Mouse (Mus musculus) liver, embryonic 12.5 days (tissue): ENCODE results near the gene Reep3. TPM values are rescaled to one million over a fixed set of nuclear protein-coding genes. Genes with fewer than 3 reads are reported as not detected.

Experiments
- ATAC-seq: fragments of 200-750 bp; cut with Nextera tagmentation; 2 replicates; pipeline ENCODE4 v1.8.0; 2017; ENCODE audit warnings: moderate number of reproducible peaks, mild to moderate bottlenecking, moderate library complexity
- H3K27ac ChIP-seq: fragments of 300-500 bp; sonication (generic); 2 replicates; pipeline ENCODE4 v1.5.1; 2016; ENCODE audit warnings: mild to moderate bottlenecking
- H3K27me3 ChIP-seq: fragments of 300-500 bp; sonication (generic); replicated peaks from 2 replicates; pipeline ENCODE4 v1.6.1; 2016; ENCODE audit warnings: mild to moderate bottlenecking, moderate library complexity
- H3K36me3 ChIP-seq: fragments of 300-500 bp; sonication (generic); 2 replicates; pipeline ENCODE4 v1.6.1; 2016; ENCODE audit warnings: mild to moderate bottlenecking, moderate library complexity
- H3K4me1 ChIP-seq: fragments of 300-500 bp; sonication (generic); 2 replicates; pipeline ENCODE4 v1.6.1; 2016
- H3K4me2 ChIP-seq: fragments of 300-500 bp; sonication (generic); 2 replicates; pipeline ENCODE4 v1.6.1; 2016; ENCODE audit warnings: mild to moderate bottlenecking, moderate library complexity
- H3K4me3 ChIP-seq: fragments of 300-500 bp; sonication (generic); 2 replicates; pipeline ENCODE4 v1.5.1; 2016; ENCODE audit warnings: mild to moderate bottlenecking, moderate library complexity
- H3K9ac ChIP-seq: fragments of 300-500 bp; sonication (generic); 2 replicates; pipeline ENCODE4 v1.6.1; 2016; ENCODE audit warnings: mild to moderate bottlenecking, moderate library complexity
- H3K9me3 ChIP-seq: fragments of 300-500 bp; sonication (generic); replicated peaks from 2 replicates; pipeline ENCODE4 v1.6.1; 2016; ENCODE audit warnings: mild to moderate bottlenecking, moderate library complexity
- WGBS: fragments of 180-500 bp; shearing (Covaris S2); methylation state at CpG from one replicate; pipeline ENCODE4 v1.1.7; 2016; ENCODE audit not compliant: insufficient replicate concordance; 5-methylcytosine and 5-hydroxymethylcytosine counted together
- polyA plus RNA-seq: library from polyadenylated mRNA; unstranded; fragments of >200 nt; fragmentation: Nextera tagmentation; extraction: Ambion mirVana; gene quantifications from 2 replicates; pipeline ENCODE4 v1.2.1, GENCODE M21; 2016

Gene Reep3
- polyA plus RNA-seq, 1 experiment from 2014 or later: 8.8 TPM

GRCm38 (mm10) chr10:67000136-67000535 is 96.6 kb downstream of the Reep3 start:
- WGBS: 78% methylated on average over 5 of the region's 5 CpGs
- no peak overlapping the region for H3K27ac ChIP-seq
- ATAC-seq: no peak

DNA sequence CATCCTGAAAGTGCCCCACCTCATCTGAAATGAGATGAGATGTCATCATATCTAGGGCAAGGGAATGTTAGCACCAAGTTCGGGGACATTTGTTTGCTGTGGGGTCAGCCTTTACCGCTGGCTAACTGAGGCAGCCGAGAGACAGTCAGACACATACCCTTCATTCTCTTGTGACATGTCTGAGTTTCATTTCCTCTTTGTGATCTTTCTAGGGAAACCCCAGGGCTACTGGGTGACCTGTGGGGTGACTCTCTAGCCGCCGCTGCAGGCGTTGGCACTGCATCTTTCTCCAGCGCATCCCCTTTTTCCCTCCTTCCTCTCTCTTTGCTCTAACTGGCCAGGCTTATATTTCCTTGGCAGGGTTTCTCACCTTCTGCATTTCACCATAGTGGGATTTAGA is 98.0 kb downstream of the Reep3 start:
- 78% methylated on average over 7 of the region's 7 CpGs for WGBS
- Histone ChIP-seq H3K4me1 (peaks cover 28% of the 10 kb centered on the region), H3K9me3 (no peaks in the 10 kb centered on the region), H3K4me2 (no peak overlapping the region), H3K4me3 (no peak overlapping the region), H3K36me3 (no peaks in the 10 kb centered on the region), H3K27ac (no peak overlapping the region), H3K27me3 (peaks cover 16% of the 10 kb centered on the region; the same call in 1 of the 2 replicates), H3K9ac (no peak overlapping the region)
- ATAC-seq: no peak

More at GRCm38 (mm10) chr10:67000136-67000535, 96.6 kb downstream of the Reep3 start:
- Histone ChIP-seq H3K4me1 (peaks cover 27% of the 10 kb centered on the region), H3K27me3 (peaks cover 19% of the 10 kb centered on the region; the same call in 1 of the 2 replicates), H3K4me3 (no peak overlapping the region), H3K36me3 (no peaks in the 10 kb centered on the region), H3K9me3 (no peaks in the 10 kb centered on the region), H3K4me2 (no peak overlapping the region), H3K9ac (no peak overlapping the region)

DNA sequence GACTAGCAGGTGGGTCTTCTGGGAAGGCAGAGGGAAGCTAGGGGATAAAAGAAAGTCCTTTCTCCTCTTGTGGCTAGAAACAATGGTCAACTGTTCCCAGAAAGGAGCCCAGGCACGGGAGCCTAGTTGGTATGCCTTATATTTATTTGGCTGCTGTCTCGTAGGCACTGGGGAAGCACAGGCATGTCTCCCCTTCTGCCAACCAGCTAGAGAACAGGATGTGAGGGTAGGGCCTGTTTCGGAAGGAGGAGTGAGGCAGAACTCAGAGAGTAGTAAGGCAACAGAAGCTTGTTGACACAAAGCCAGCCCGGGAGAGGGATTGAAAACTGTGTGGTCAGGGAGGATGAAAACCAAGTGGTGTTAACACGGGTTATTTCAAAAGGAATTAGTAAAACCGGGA is 101.6 kb downstream of the Reep3 start:
- no peaks in the 10 kb centered on the region for H3K9me3 ChIP-seq
- H3K27ac ChIP-seq: no peak overlapping the region
- peaks cover 13% of the 10 kb centered on the region for H3K4me1 ChIP-seq
- no peak overlapping the region for H3K4me2 ChIP-seq
- ATAC-seq: no peak
- 56% methylated on average over 6 of the region's 6 CpGs for WGBS
- no peaks in the 10 kb centered on the region for H3K36me3 ChIP-seq
- H3K9ac ChIP-seq: no peak overlapping the region
- H3K4me3 ChIP-seq: no peak overlapping the region
- no peaks in the 10 kb centered on the region for H3K27me3 ChIP-seq

DNA sequence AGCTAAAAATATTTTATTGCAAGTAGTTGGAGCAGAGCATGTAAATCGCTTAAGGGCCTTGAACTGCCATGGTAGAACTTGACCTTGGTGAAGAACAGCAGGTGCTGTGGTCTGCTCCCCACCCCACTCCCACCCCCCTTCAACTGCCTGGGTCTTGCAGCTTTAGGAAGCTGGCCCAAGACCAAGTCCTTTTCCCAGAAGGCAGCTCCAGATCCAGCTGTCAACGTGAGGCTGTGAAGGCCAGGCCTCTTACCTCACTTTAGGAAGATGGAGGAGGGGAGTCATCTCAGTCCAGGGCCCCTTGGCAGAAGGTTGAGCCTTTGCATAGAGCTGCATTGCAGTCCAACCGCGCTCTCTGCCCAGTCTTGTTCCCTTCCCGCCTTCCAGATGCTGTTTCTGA is 102.3 kb downstream of the Reep3 start:
- H3K4me2 ChIP-seq: no peak overlapping the region
- no peaks in the 10 kb centered on the region for H3K36me3 ChIP-seq
- H3K4me3 ChIP-seq: no peak overlapping the region
- H3K27me3 ChIP-seq: no peaks in the 10 kb centered on the region
- WGBS: 46% methylated on average over 5 of the region's 5 CpGs
- peaks cover 13% of the 10 kb centered on the region for H3K4me1 ChIP-seq
- H3K9ac ChIP-seq: no peak overlapping the region
- no peak overlapping the region for H3K27ac ChIP-seq
- peaks cover 5% of the 10 kb centered on the region; the same call in 1 of the 2 replicates for H3K9me3 ChIP-seq
- 0 out of 2 replicates have a peak, but pooled peaks have one; percentile 8 for ATAC-seq

- peaks cover 13% of the 10 kb centered on the region for H3K4me1 ChIP-seq
- no peak overlapping the region for H3K4me3 ChIP-seq
- no peak overlapping the region for H3K4me2 ChIP-seq
- H3K27me3 ChIP-seq: no peaks in the 10 kb centered on the region
- WGBS: 67% methylated on average over 5 of the region's 5 CpGs
- H3K27ac ChIP-seq: no peak overlapping the region
- peaks cover 8% of the 10 kb centered on the region; the same call in 1 of the 2 replicates for H3K9me3 ChIP-seq
- no peak for ATAC-seq
- H3K9ac ChIP-seq: no peak overlapping the region
- H3K36me3 ChIP-seq: no peaks in the 10 kb centered on the region
Observed at GRCm38 (mm10) chr10:66992591-66992990, 104.2 kb downstream of the Reep3 start.

- Histone ChIP-seq H3K4me3 (no peak overlapping the region), H3K4me2 (no peak overlapping the region), H3K9ac (no peak overlapping the region), H3K36me3 (no peaks in the 10 kb centered on the region), H3K27ac (no peak overlapping the region), H3K9me3 (peaks cover 8% of the 10 kb centered on the region; the same call in 1 of the 2 replicates), H3K4me1 (peaks cover 12% of the 10 kb centered on the region), H3K27me3 (no peaks in the 10 kb centered on the region)
- WGBS: 57% methylated on average over 3 of the region's 3 CpGs
- no peak for ATAC-seq
Observed at GRCm38 (mm10) chr10:66990506-66990905, 106.2 kb downstream of the Reep3 start.

DNA sequence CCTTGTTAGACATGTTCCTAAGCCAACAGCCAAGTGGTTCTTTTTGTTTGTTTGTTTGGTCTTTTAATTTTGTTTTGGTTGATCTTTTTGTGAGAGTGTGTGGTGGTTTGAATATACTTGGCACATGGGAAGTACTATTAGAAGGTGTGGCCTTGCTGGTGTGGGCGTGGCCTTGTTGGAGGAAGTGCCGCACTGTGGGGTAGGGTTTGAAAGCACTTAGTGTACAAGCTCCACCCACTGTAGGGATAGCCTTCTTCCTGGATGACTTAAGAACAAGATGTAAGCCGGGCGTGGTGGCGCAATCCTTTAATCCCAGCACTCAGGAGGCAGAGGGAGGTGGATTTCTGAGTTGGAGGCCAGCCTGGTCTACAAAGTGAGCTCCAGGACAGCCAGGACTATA is 113.7 kb downstream of the Reep3 start:
- H3K36me3 ChIP-seq: no peaks in the 10 kb centered on the region
- H3K27me3 ChIP-seq: no peaks in the 10 kb centered on the region
- ATAC-seq: no peak
- no peaks in the 10 kb centered on the region for H3K9me3 ChIP-seq
- H3K4me3 ChIP-seq: no peak overlapping the region
- no peaks in the 10 kb centered on the region for H3K4me1 ChIP-seq
- no peak overlapping the region for H3K4me2 ChIP-seq
- H3K9ac ChIP-seq: no peak overlapping the region
- WGBS: 74% methylated on average over 5 of the region's 5 CpGs
- no peak overlapping the region for H3K27ac ChIP-seq

GRCm38 (mm10) chr10:66978215-66978614 is 118.5 kb downstream of the Reep3 start:
- Histone ChIP-seq H3K4me3 (no peak overlapping the region), H3K4me1 (no peaks in the 10 kb centered on the region), H3K9me3 (no peaks in the 10 kb centered on the region), H3K9ac (no peak overlapping the region), H3K4me2 (no peak overlapping the region), H3K27ac (no peak overlapping the region), H3K27me3 (no peaks in the 10 kb centered on the region), H3K36me3 (no peaks in the 10 kb centered on the region)
- no peak for ATAC-seq
- WGBS: 58% methylated on average over 2 of the region's 2 CpGs

- H3K4me1 ChIP-seq: no peaks in the 10 kb centered on the region
- no peaks in the 10 kb centered on the region for H3K9me3 ChIP-seq
- H3K4me2 ChIP-seq: no peak overlapping the region
- H3K36me3 ChIP-seq: no peaks in the 10 kb centered on the region
- ATAC-seq: no peak
- no peaks in the 10 kb centered on the region for H3K27me3 ChIP-seq
- no peak overlapping the region for H3K4me3 ChIP-seq
- no peak overlapping the region for H3K27ac ChIP-seq
- H3K9ac ChIP-seq: no peak overlapping the region
- WGBS: 81% methylated on average over 3 of the region's 3 CpGs
Observed at GRCm38 (mm10) chr10:66977093-66977492, 119.7 kb downstream of the Reep3 start.

DNA sequence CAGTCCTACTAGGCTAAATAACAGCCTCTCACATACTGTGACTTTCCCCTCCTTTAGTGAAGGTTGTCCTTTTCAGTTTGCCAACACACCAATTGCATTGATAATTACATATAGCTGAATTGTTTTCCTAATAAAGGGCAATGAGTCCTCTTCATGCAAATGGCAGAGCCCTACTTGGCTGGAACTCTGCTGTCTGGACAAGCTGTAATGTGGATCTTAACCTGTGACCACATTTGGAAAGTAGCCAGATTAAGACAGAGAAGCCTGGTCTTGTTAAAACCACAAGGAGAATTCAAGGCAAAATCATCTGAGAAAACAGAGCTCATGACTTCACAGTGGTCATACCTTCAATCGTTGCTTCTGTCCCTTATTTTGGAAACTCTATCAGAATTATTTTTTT is 121.3 kb downstream of the Reep3 start:
- H3K27ac ChIP-seq: no peak overlapping the region
- no peaks in the 10 kb centered on the region for H3K4me1 ChIP-seq
- H3K4me2 ChIP-seq: no peak overlapping the region
- H3K9me3 ChIP-seq: no peaks in the 10 kb centered on the region
- H3K36me3 ChIP-seq: no peaks in the 10 kb centered on the region
- H3K9ac ChIP-seq: no peak overlapping the region
- no peaks in the 10 kb centered on the region for H3K27me3 ChIP-seq
- 66% methylated on average over 1 of the region's 1 CpGs for WGBS
- no peak overlapping the region for H3K4me3 ChIP-seq
- ATAC-seq: no peak

DNA sequence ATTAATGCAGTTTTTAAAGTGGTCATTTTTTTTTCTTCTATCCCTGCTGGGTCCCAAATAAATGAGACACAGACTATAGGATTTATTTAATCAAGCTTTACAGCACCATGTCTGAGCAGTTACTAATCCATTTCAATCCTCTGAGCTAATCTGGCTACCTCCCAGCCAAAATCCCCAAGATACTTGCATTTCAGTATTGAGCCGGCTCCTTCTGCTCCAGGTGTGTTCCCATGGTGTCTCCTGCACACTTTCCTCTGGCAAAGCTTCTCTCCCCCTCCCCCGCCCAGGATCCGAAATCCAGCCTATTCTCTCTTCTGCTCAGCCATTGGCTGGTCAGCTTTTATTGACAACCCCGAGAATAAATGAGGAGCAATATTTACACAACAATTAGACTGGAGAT is 122.3 kb downstream of the Reep3 start:
- WGBS: 60% methylated on average over 4 of the region's 4 CpGs
- no peaks in the 10 kb centered on the region for H3K27me3 ChIP-seq
- no peak overlapping the region for H3K4me3 ChIP-seq
- ATAC-seq: no peak
- H3K4me1 ChIP-seq: no peaks in the 10 kb centered on the region
- no peaks in the 10 kb centered on the region for H3K9me3 ChIP-seq
- no peak overlapping the region for H3K4me2 ChIP-seq
- H3K27ac ChIP-seq: no peak overlapping the region
- H3K9ac ChIP-seq: no peak overlapping the region
- no peaks in the 10 kb centered on the region for H3K36me3 ChIP-seq

DNA sequence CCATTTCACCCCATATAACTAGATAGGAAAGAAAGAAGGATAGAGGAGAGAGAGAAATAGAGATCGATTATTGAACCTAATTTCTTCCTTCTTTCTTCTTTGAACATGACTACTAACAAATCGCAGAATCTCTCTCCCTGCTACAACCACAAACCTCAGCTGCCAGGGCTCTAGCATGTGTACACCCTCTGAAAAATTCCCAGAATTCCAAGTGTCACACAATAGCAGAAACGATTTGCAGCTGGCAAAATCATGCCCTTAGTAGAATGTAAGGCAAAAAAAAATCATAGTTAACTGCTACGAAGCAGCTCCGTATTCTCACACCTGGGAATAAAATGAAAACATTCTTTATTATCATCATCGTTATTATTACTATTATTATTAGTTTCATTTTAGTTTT is 122.9 kb downstream of the Reep3 start:
- no peak for ATAC-seq
- 68% methylated on average over 6 of the region's 6 CpGs for WGBS
- no peak overlapping the region for H3K27ac ChIP-seq
- H3K4me1 ChIP-seq: no peaks in the 10 kb centered on the region
- H3K9me3 ChIP-seq: no peaks in the 10 kb centered on the region
- no peaks in the 10 kb centered on the region for H3K27me3 ChIP-seq
- H3K4me2 ChIP-seq: no peak overlapping the region
- H3K36me3 ChIP-seq: no peaks in the 10 kb centered on the region
- H3K4me3 ChIP-seq: no peak overlapping the region
- no peak overlapping the region for H3K9ac ChIP-seq

DNA sequence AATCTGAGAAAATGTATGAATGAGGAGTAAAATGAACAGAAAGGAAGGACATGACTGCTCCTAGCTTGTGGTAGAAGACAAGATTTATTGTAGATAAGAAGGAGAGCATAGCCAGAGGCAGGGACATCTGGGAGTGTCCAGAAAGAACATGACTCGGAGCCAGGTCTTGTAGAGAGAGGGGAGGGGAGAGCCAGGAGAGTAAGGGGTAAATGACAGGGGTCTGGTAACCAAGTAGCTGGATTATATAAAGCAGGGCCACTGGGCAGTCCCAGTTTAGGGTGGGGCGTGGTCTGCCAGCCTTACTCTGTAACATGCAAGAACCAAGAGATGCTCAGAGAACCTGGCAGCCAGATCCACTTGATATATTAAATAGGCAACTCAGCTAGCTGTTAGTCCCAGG is 123.5 kb downstream of the Reep3 start:
- Histone ChIP-seq H3K9ac (no peak overlapping the region), H3K4me1 (no peaks in the 10 kb centered on the region), H3K27me3 (no peaks in the 10 kb centered on the region), H3K27ac (no peak overlapping the region), H3K4me3 (no peak overlapping the region), H3K36me3 (no peaks in the 10 kb centered on the region), H3K4me2 (no peak overlapping the region), H3K9me3 (no peaks in the 10 kb centered on the region)
- WGBS: 67% methylated on average over 2 of the region's 2 CpGs
- no peak for ATAC-seq
